Mouse (Mus musculus) cortical plate, adult 2 months (tissue): ENCODE data around the gene Gap43.
"Not testable (repeated sequence)": the region's sequence is repeated elsewhere in the genome, so short reads cannot be mapped to it uniquely, and the experiment has no call there.

ENCODE experiments used
- CTCF ChIP-seq: fragments of 200-500 bp; IDR thresholded peaks from 2 replicates; pipeline ENCODE4 v1.5.1; 2011; ENCODE audit warnings: mild to moderate bottlenecking, control low read depth, low read length; ENCODE audit not compliant: insufficient read depth; ENCODE audit errors: extremely low read depth
- POLR2A ChIP-seq: fragments of 200-500 bp; IDR thresholded peaks from 2 replicates; pipeline ENCODE4 v1.6.1; 2011; ENCODE audit warnings: mild to moderate bottlenecking, low read length, control low read depth; ENCODE audit not compliant: insufficient read depth; ENCODE audit errors: extremely low read depth

DNA sequence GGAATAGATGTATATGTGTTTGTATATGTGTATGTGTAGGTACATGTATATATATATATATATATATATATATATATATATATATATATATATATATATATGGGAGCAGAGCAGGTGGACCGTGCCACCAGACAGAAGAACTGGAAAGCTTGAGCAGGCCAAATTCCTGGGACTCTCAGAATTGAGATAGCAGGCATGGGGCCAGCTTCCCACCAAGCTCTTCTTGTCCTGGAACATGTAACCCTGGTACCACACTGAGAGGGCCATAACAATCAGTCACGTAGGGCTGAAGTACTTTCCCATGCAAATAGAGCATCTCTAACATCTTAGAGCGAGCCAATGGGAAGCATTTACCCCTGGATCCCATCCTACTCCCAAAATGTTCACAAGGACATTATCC, 96.3 kb downstream of the Gap43 start:
- not testable (repeated sequence) for TF ChIP-seq CTCF, POLR2A
